Mouse (Mus musculus) right cerebral cortex, adult 2 months (tissue): ENCODE measurements at regions not wholly inside any gene's neighbourhood (a gene's known extent, or its start where the extent isn't known, plus 50 kb on each side); places are given as distances from the start of the nearest gene placed in this dataset.

ENCODE experiments used
- DNase-seq, 2 experiments: peaks; one replicate each; pipeline ENCODE4 v3.0.0; 2021 to 2022; ENCODE audit warnings: low spot score in 2 of 2

- DNase-seq: no peak
These were observed 1211.1 kb upstream of the Pcdh17 start for GRCm38 (mm10) chr14:83232262-83232661.

- DNase-seq: peak; percentile 59 to 66
These were observed 1196.5 kb upstream of the Pcdh17 start for GRCm38 (mm10) chr14:83246891-83247290.

- DNase-seq: no peak
These were observed 1196.0 kb upstream of the Pcdh17 start for GRCm38 (mm10) chr14:83247405-83247804.

- DNase-seq: no peak
These were observed 1190.4 kb upstream of the Pcdh17 start for GRCm38 (mm10) chr14:83252922-83253321.

- no peak for DNase-seq
These were observed 1140.8 kb upstream of the Pcdh17 start for GRCm38 (mm10) chr14:83302599-83302998.

GRCm38 (mm10) chr14:83320773-83321172 is 1122.6 kb upstream of the Pcdh17 start:
- no peak for DNase-seq

- DNase-seq: no peak
These were observed 1080.2 kb upstream of the Pcdh17 start for GRCm38 (mm10) chr14:83363153-83363552.
